Mouse (Mus musculus) G1E (cell line): ENCODE data around the gene Smg6. TPM values are rescaled to one million over a fixed set of nuclear protein-coding genes. Genes with fewer than 3 reads are reported as not detected.

Source experiments
- ATAC-seq: 2 replicates; pipeline ENCODE4 v1.8.0; 2016; ENCODE audit warnings: mild to moderate bottlenecking; ENCODE audit not compliant: insufficient number of reproducible peaks, poor library complexity, low FRiP score, severe bottlenecking; ENCODE audit errors: extremely low read depth
- DNase-seq: peaks from one replicate; pipeline ENCODE4 v3.0.0; 2012; ENCODE audit warnings: low spot score
- H3K27me3 ChIP-seq: 2 replicates; pipeline ENCODE4 v1.6.1; 2012; ENCODE audit warnings: mild to moderate bottlenecking, low read length, inconsistent platforms; ENCODE audit not compliant: insufficient read depth
- H3K36me3 ChIP-seq: replicated peaks from 2 replicates; pipeline ENCODE3; 2012; ENCODE audit warnings: mild to moderate bottlenecking, inconsistent platforms
- H3K4me1 ChIP-seq: 2 replicates; pipeline ENCODE4 v1.6.1; 2012; ENCODE audit warnings: low read depth, low read length, inconsistent platforms, mixed read lengths; ENCODE audit not compliant: insufficient read depth
- H3K4me3 ChIP-seq: 2 replicates; pipeline ENCODE4 v1.5.1; 2012; ENCODE audit warnings: low read depth, mild to moderate bottlenecking, inconsistent platforms, low read length, moderate library complexity, mixed read lengths
- H3K9me3 ChIP-seq: replicated peaks from 2 replicates; pipeline ENCODE4 v1.6.1; 2012; ENCODE audit warnings: inconsistent platforms
- CTCF ChIP-seq: IDR thresholded peaks from 2 replicates; pipeline ENCODE4 v1.5.1; 2012; ENCODE audit warnings: low read depth, low read length, inconsistent platforms, mixed read lengths
- GATA1 ChIP-seq: IDR thresholded peaks from 2 replicates; pipeline ENCODE4 v1.6.1; 2012; ENCODE audit warnings: borderline replicate concordance, low read length, inconsistent platforms, mixed read lengths
- GATA2 ChIP-seq: IDR thresholded peaks from 2 replicates; pipeline ENCODE4 v1.6.1; 2012; ENCODE audit warnings: low read depth, low read length, inconsistent platforms, borderline replicate concordance
- POLR2AphosphoS5 ChIP-seq: IDR thresholded peaks from 2 replicates; pipeline ENCODE4 v1.6.1; 2012; ENCODE audit warnings: low read depth, low read length, inconsistent platforms; ENCODE audit not compliant: insufficient replicate concordance
- TAL1 ChIP-seq: conservative IDR thresholded peaks from 2 replicates; pipeline ENCODE4 v1.6.1; 2012; ENCODE audit warnings: low read depth, low read length, inconsistent platforms, mixed read lengths
- polyA plus RNA-seq: library from polyadenylated mRNA; stranded (reverse); fragments of >175 nt; gene quantifications from 2 replicates; pipeline ENCODE4 v1.2.3, GENCODE M21; 2012
- total RNA-seq, 2 experiments: library from RNA; stranded (forward) in 1 of 2; stranded (reverse) in 1 of 2; fragments of 200-1000 nt in 1 of 2; fragments of >200 nt in 1 of 2; fragmentation: Nextera tagmentation in 1 of 2; gene quantifications; 2 replicates each; pipeline ENCODE4 v1.2.3; 2014 to 2017

Smg6 gene
- total and polyA plus RNA-seq, 3 experiments: 17.4 to 54.3 (median 42.1) TPM

GRCm38 (mm10) chr11:75133951-75134350, 208.3 kb downstream of the Smg6 start:
- DNase-seq (no peak), ATAC-seq (no peak)
- H3K4me1 ChIP-seq: peaks cover 22% of the 10 kb centered on the region
- no peaks in the 10 kb centered on the region for H3K27me3 ChIP-seq
- no peaks in the 10 kb centered on the region for H3K9me3 ChIP-seq
- H3K36me3 ChIP-seq: peaks cover 56% of the 10 kb centered on the region
- TF ChIP-seq POLR2AphosphoS5 (no peak), TAL1 (no peak), GATA1 (no peak), CTCF (no peak), GATA2 (no peak)
- H3K4me3 ChIP-seq: no peak overlapping the region

GRCm38 (mm10) chr11:75134485-75135068, 209.0 kb downstream of the Smg6 start:
- peaks cover 22% of the 10 kb centered on the region for H3K4me1 ChIP-seq
- ATAC-seq (no peak), DNase-seq (no peak)
- no peaks in the 10 kb centered on the region for H3K9me3 ChIP-seq
- H3K4me3 ChIP-seq: no peak overlapping the region
- H3K27me3 ChIP-seq: no peaks in the 10 kb centered on the region
- TF ChIP-seq GATA1: no peak
- TF ChIP-seq POLR2AphosphoS5: no peak
- no peak for TF ChIP-seq TAL1
- TF ChIP-seq CTCF: no peak
- no peak for TF ChIP-seq GATA2
- H3K36me3 ChIP-seq: peaks cover 63% of the 10 kb centered on the region

GRCm38 (mm10) chr11:75135358-75135757, 209.7 kb downstream of the Smg6 start:
- Histone ChIP-seq H3K4me1 (peaks cover 23% of the 10 kb centered on the region), H3K36me3 (peaks cover 71% of the 10 kb centered on the region), H3K27me3 (no peaks in the 10 kb centered on the region), H3K9me3 (no peaks in the 10 kb centered on the region), H3K4me3 (no peak overlapping the region)
- no peak for ATAC-seq
- TF ChIP-seq POLR2AphosphoS5 (no peak), GATA2 (no peak), GATA1 (no peak), TAL1 (no peak), CTCF (no peak)
- no peak for DNase-seq

- H3K27me3 ChIP-seq: no peaks in the 10 kb centered on the region
- ATAC-seq (no peak), DNase-seq (peak; percentile 21)
- H3K4me1 ChIP-seq: peaks cover 20% of the 10 kb centered on the region
- no peak for TF ChIP-seq TAL1
- TF ChIP-seq GATA2: no peak
- no peak for TF ChIP-seq POLR2AphosphoS5
- TF ChIP-seq GATA1: no peak
- TF ChIP-seq CTCF: no peak
- no peak overlapping the region for H3K4me3 ChIP-seq
- peaks cover 84% of the 10 kb centered on the region for H3K36me3 ChIP-seq
- H3K9me3 ChIP-seq: no peaks in the 10 kb centered on the region
These were observed 211.2 kb downstream of the Smg6 start for GRCm38 (mm10) chr11:75136666-75137398.

- DNase-seq (no peak), ATAC-seq (no peak)
- no peak overlapping the region for H3K4me3 ChIP-seq
- H3K36me3 ChIP-seq: peaks cover 91% of the 10 kb centered on the region
- TF ChIP-seq GATA2: no peak
- peaks cover 21% of the 10 kb centered on the region for H3K4me1 ChIP-seq
- no peaks in the 10 kb centered on the region for H3K27me3 ChIP-seq
- no peaks in the 10 kb centered on the region for H3K9me3 ChIP-seq
These were observed 213.7 kb downstream of the Smg6 start for GRCm38 (mm10) chr11:75139122-75139963.

- no peaks in the 10 kb centered on the region for H3K9me3 ChIP-seq
- no peak for ATAC-seq
- TF ChIP-seq GATA2: no peak
- no peak for TF ChIP-seq POLR2AphosphoS5
- TF ChIP-seq GATA1: no peak
- TF ChIP-seq TAL1: no peak
- TF ChIP-seq CTCF: no peak
- peaks cover 21% of the 10 kb centered on the region for H3K4me1 ChIP-seq
- peaks cover 90% of the 10 kb centered on the region for H3K36me3 ChIP-seq
- H3K4me3 ChIP-seq: no peak overlapping the region
- DNase-seq: no peak
- no peaks in the 10 kb centered on the region for H3K27me3 ChIP-seq
These were observed 214.8 kb downstream of the Smg6 start for GRCm38 (mm10) chr11:75140431-75140830.
